In genomic region chrX:169974456-169974855, GRCm38 (mm10) we compare ENCODE assay signal across 7 mouse cellular contexts. TPM values are rescaled to one million over a fixed set of nuclear protein-coding genes. Genes with fewer than 3 reads are reported as not detected.
DNase-seq lines count a peak whose midpoint lies in the region; TF ChIP-seq lines count a peak whose summit lies in the region.
"Not testable (repeated sequence)": the region's sequence is repeated elsewhere in the genome, so short reads cannot be mapped to it uniquely, and the experiment has no call there.

No protein-coding gene starts in this region.

- intact Hi-C loops in left cerebral cortex, postnatal 25 days (cut with DNase I) = not testable (repeated sequence)

- not testable (repeated sequence) for TF ChIP-seq CTCF in spleen, adult 2 months (IDR thresholded peaks at IDR 0.05; ENCODE audit: extremely low read depth, insufficient read depth, insufficient read length, insufficient replicate concordance)

- H3K27me3 ChIP-seq in spleen, adult 2 months (ENCODE audit: control insufficient read depth, insufficient read depth, low read length) = not testable (repeated sequence)

- H3K27ac ChIP-seq in spleen, adult 2 months (ENCODE audit: insufficient read depth, low read length) = not testable (repeated sequence)

- H3K36me3 ChIP-seq in spleen, adult 2 months (ENCODE audit: control insufficient read depth, insufficient read depth, low read length) = not testable (repeated sequence)

- 70% methylated on average over 4 of the region's 4 CpGs for WGBS in spleen, adult 2 months

- H3K4me1 ChIP-seq in spleen, adult 2 months (ENCODE audit: control insufficient read depth, insufficient read depth, insufficient read length) = not testable (repeated sequence)

- not testable (repeated sequence) for H3K4me3 ChIP-seq in spleen, adult 2 months (ENCODE audit: extremely low read depth, insufficient read depth, insufficient read length)

- not testable (repeated sequence) for TF ChIP-seq POLR2A in spleen, adult 2 months (IDR thresholded peaks at IDR 0.05; ENCODE audit: low read depth, low read length)

- peak; percentile 8 for DNase-seq in ZHBTc4 (ENCODE audit: low read depth, low spot score)
- peak; percentile 25 to 33 for DNase-seq in cerebellum, postnatal 10 days
- peak; percentile 92 for DNase-seq in heart, adult 11 months
- peak; percentile 27 for DNase-seq in kidney, adult 9 months
- peak; percentile 6 to 8 for DNase-seq in left cerebral cortex, postnatal 25 days (ENCODE audit: low spot score in 2 of 2)
- peak; percentile 23 to 44 for DNase-seq in lung, postnatal 4 days
- peak; percentile 4 to 12 for DNase-seq in spleen, adult 2 months (ENCODE audit: low read depth in 1 of 2, low spot score in 2 of 2)

RNA-seq across cellular contexts. Expression of gene Gm21887, which starts 35.0 kb away (rescaled TPM):
- total RNA-seq in left cerebral cortex, postnatal 25 days (2021) = 100 to 1,000 TPM; 175 to 177 TPM
- 605 and 1,690 TPM in 2 replicates for polyA plus RNA-seq in spleen, adult 2 months (2012; rRNA removed)

Comparison
In these comparisons a context has a peak if more than half of its experiments do, and no peak if none do; other contexts are left out.
1. DNase-seq: peak in every context shown above with its lines; median percentile 92 in heart, adult 11 months; 34 in lung, postnatal 4 days; 29 in cerebellum, postnatal 10 days; 27 in kidney, adult 9 months; 8 in ZHBTc4; 8 in spleen, adult 2 months; 7 in left cerebral cortex, postnatal 25 days.